Mouse (Mus musculus) kidney, postnatal 14 days (tissue): ENCODE results near the gene Lgals9.
"Not testable (repeated sequence)": the region's sequence is repeated elsewhere in the genome, so short reads cannot be mapped to it uniquely, and the experiment has no call there.

Experiments used
- DNase-seq: peaks from one replicate; pipeline ENCODE4 v3.0.0; 2022; ENCODE audit warnings: mixed read lengths

The Lgals9 gene

DNA sequence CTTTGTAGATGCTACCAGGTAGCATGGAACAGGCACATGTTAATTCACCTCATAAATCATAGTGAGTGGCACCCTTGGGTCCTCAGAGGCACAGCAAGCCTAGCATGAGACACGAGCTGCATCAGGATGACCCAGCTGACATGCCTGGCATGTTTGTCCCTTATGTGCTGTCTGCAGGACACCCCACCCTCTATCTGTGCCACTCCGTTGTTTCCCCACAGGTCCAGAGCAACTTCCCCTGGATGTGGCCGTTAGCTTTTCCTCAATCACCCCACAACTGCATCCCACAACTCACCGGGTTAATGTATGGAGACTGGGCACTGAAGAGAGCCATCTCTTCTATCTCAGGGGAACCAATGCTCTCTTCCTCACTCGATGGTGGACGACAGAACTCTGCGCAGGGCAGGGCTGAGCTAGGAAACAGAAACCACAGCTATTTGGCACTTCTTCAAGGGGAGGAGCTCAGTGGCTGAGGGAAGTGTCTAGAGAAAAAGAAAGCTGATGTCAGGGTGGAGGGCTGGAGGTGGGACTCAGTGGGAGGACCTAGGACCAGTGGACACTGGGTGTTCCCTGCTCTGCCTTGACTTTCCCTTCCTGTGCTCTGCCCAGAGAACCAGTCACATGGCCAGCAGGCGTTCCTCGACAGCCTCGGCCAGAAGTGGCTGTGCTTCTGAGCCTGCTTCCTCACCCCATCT is at the start of gene Lgals9:
Gene Lgals9 (minus strand): TSS at position 464 of the 695 bp plus-strand sequence.
- peak; percentile 85 for DNase-seq

GRCm38 (mm10) chr11:79033636-79034035 is 48.9 kb upstream of the Lgals9 start:
- no peak for DNase-seq

- DNase-seq, result no peak
Measured at GRCm38 (mm10) chr11:79033021-79033420, 48.3 kb upstream of the Lgals9 start.

- DNase-seq, result no peak
Measured at GRCm38 (mm10) chr11:79031452-79031746, 46.7 kb upstream of the Lgals9 start.

DNA sequence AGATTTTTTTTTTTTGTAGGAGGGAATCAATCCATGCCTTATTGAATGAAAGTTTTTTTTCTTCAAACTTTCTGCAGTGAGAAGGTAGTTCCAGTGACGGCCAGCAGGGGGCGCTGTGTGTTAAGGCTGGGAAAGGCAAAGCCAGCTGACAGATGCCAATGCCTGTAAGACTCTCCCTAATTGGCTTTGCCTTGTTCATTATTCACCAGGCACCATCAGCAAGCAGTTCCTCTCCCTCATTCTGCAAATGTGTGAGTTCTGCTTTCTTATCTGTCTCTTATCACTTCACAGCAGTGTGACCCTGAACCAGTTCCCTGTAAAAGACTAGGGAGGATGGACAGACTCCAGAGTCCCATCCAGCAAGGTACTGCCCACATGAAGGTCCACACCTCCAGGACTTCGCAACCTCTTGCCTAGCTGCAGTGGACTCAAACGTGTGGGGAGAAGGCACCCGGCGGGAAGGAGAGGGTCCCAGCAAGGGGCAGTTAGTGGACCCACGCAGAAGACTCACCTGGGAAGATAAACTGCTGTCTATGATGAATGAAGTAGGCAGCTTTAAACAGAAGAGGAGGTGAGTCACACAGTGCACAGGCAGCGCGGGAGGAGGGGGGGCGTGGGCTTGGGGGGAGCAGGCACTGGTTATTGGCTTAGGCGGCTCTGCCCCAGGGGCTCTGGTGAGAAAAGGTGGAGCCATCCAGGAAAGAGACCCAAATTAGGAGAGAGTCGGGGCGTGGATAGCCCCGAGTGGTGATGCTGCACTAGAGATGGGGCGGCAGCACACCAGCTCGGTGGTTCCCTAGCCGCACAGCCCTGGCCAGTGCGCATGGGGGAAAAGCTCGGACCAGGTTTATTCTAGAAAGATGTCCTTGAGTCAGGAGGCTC is 46.1 kb upstream of the Lgals9 start:
- peak; percentile 83 for DNase-seq

GRCm38 (mm10) chr11:79023751-79024150 is 39.0 kb upstream of the Lgals9 start:
- DNase-seq, result no peak

GRCm38 (mm10) chr11:79023342-79023741 is 38.6 kb upstream of the Lgals9 start:
- DNase-seq, result peak; percentile 62

DNA sequence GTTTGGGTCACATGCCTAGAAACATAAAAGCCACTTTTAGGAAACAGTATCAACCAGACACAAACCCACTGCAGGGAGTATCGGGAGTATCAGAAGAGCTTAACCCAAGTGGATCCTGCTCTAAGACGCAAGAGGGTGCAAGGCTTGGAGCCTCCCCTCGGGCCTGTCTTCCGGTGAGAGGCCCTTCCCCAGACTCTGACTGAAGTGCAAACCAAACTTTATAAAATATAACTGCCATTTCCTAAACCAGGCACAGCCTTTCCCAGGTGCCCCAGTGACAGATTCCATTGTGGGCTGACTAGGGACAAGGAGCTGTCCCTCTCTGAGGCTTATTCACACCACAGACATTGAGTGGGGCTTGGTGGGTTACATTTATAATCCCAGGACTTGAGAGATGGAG is 38.1 kb upstream of the Lgals9 start:
- DNase-seq, result no peak

- no peak for DNase-seq
Measured at GRCm38 (mm10) chr11:79020535-79021045, 35.8 kb upstream of the Lgals9 start.

DNA sequence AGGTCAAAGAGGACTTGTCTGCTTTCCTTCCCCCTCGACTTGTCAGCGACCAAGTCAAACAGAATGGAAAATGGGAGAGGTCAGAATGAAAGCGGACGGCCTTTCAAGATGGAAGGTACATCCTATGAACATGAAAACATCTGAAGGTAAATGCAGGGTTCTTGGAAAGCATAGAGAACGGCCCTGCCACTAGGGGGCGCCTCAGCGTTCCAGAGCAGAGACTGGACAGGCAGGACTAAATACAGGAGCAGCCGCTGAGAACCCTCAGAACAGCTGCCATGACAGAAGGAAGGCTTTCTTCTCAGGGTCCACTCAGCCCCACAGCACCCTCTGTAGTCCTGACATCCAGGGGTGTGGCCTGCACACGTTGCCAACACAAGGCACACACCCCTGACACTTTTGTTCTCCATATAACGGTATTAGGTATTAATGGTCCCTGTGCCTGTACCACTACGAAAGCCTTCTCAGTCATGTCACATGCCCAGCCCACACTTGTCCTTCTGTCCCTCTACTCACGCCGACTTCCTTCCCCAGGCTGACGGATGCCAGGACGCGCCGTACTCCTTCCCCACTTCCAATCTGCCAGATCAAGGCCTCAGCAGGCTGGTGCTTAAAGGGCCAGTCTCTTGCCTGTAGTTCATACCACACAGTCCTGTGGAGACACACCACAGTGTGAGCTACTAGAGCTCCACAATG is 35.2 kb upstream of the Lgals9 start:
- DNase-seq, result no peak

GRCm38 (mm10) chr11:79018954-79019704 is 34.4 kb upstream of the Lgals9 start:
- DNase-seq, result peak; percentile 72

- no peak for DNase-seq
Measured at GRCm38 (mm10) chr11:79017161-79017606, 32.4 kb upstream of the Lgals9 start.

DNA sequence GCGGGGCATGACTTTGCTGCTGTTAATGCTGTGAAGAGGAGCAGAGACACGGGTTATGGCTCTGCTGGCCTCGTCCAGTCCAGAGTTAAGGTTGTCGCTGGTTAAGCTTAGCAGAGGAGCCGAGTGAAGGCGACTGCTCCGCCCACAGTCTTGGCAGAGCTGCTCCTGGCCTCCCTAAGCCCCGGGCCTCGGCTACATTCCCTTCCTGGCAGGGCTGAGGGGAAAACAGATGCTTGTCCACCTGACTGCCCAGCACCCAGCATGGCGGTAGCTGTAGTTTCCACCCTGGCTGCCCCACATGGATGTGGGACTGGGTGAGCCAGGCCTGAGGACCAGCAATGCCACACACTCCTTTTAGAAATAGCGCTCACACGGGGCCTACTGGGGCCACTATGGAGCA is 31.5 kb upstream of the Lgals9 start:
- DNase-seq, result no peak

GRCm38 (mm10) chr11:79015660-79016215 is 31.0 kb upstream of the Lgals9 start:
- no peak for DNase-seq

DNA sequence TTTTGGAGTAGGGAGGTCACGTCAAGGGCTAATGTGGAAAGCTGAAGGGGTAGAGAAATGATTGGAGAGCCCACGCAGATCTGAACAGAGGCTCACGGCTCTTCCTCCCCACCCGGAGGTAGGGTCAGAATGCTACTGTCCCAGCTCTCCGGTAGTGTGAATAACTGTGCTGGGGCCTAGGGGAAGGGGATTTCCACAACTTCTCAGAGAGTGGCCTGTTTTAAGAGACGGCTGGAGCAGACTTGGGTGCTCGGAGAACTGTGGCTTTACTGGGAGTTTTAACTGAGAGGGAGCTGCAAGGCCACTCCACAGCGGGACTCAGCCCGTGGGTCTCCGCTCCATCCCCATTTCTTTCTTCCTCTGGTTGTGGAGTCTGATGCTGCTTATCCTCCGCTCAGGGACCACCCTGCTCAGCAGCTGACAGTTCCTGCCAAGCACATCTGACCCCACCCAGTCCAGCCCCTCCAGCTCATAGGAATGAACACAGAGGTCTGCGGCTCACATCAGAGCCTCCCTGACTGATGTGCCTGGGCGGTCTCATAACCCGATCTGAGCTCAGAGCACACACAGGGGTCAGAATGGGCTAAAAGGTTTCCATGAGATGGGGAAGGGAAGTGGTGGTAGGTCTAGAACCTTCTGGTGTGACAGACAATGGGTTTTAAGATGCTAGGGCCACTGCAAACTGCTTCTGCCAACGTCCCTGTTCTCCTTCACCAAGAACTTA is 30.0 kb upstream of the Lgals9 start:
- no peak for DNase-seq

GRCm38 (mm10) chr11:79013806-79014205 is 29.1 kb upstream of the Lgals9 start:
- DNase-seq, result no peak

DNA sequence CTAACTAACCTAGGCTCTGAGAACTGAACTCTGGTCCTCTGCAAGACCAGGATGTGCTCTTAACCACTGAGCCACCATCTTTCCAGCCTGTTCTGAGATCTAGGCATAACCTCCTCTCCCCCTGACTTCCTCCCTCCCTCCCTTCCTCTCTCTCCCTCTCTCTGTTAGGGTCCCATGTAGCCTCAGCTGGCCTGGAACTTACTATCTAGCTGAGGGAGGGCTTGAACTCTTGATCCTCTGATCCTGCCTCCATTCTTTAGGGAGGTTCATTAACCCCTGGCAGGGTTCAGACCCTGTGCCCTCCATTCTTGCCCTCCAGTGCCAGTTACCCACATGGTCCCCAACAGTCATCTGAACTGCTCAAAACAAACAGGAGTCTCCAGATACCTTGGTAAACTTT is 28.3 kb upstream of the Lgals9 start:
- no peak for DNase-seq

- DNase-seq, result no peak
Measured at GRCm38 (mm10) chr11:79012529-79012928, 27.8 kb upstream of the Lgals9 start.

DNA sequence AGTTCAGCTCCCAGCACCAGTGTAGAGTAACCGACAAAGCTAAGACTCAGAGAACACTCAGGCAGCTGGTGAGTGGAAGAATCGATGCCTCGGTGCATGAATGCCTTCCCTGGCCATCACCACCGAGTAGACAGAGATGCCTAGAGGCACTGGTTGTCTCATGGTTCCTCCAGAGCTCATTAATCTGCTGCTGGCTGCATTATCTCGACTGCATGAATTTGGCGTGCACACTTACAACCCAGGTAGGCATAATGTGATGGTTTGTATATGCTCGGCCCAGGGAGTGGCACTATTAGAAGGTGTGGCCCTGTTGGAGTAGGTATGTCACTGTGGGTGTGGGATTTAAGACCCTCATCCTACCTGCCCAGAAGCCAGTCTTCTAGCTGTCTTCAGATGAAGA is 24.1 kb upstream of the Lgals9 start:
- DNase-seq, result no peak

DNA sequence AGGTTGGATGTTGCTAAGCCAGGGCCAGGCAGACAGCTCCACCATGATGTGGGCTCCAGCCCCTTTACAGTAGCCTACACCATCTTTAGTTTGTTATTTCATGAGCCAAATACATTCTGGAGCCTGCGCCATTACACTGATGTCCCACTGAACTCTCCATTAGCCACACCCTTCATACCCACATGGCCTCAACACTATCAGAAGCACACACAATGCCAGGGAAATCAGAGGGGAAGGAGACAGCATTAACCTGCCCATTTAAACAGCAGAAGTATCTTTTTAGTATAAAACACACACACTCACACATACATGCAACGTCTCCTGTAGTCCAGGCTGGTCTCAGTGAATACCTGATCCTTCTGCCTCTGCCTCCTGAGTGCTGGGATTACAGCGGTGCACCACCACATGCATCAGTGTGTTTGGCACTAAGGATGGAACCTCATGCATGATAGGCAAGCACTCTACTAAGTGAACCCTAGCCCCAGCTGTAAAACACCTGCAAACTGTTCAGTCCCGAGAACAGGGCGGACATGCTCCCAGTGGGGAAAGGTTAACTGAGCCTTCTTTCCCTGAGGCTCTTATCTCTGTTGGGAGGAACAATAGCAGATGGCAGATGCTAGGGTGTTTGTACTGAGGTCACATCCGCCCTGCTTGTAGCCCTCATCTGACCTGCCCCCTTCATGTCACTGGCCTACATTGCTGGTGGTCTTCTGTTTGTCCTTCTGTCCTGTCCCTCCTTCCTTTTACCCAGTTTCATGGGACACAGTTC is 23.4 kb upstream of the Lgals9 start:
- no peak for DNase-seq

- not testable (repeated sequence) for DNase-seq
Measured at GRCm38 (mm10) chr11:79007356-79007755, 22.6 kb upstream of the Lgals9 start.
